Mouse (Mus musculus): ENCODE data around the gene Pik3cd.

The Pik3cd gene

DNA sequence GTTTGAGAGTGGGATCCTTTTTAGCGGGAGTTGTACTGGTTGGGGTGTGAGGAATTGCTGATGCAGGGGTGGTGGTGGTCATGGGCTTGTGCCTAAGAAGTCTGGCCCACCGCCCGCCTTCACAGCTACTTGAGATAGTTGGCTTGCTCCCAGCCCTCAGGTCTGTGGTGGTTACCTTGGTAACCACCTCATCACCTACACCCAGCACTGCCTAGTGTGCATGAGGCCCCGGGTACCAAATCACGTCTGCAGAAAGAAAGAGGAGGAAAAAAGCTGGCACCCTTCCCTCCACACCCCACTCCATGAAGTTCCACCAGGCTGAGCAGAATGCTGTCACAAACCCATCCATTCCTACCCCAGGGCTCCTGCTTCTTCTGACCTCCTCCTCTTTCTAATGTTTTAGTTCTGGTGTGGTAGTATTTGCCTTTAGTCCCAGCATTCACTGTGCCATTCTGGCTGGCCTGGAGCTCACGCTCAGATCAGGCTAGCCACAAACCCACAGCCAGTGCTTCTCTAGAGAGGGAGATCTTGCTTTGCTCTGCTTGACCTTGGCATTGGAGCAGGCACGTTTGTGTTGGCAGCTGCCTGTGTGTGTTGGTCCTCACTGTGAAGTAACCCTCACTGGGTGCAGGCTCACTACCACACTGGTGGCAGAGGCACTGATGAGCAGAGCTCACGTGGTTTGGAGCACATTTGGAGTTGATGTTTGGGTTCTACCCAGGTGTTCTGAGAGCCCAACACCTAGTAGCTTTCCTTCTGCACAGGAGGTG, 92.9 kb downstream of the Pik3cd start:
- DNase-seq (ENCODE audit: low read depth): no peak

DNA sequence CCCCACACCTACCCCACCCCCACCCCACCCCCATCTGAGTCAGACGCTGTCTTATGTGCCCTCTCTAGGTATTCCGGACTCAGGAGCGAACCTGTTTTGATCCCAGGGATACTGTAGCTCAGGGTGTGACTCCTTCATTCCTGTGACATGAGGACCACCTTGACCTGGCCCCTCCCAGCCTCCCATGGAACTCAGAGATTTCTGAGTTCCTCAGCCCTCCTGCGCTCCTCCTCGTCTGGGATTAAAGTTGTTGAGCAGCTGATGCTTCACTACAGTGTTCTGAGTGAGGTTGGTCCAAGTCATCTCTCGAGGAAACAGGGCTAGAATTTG, 94.1 kb downstream of the Pik3cd start:
- no peak for DNase-seq (ENCODE audit: low read depth)

DNA sequence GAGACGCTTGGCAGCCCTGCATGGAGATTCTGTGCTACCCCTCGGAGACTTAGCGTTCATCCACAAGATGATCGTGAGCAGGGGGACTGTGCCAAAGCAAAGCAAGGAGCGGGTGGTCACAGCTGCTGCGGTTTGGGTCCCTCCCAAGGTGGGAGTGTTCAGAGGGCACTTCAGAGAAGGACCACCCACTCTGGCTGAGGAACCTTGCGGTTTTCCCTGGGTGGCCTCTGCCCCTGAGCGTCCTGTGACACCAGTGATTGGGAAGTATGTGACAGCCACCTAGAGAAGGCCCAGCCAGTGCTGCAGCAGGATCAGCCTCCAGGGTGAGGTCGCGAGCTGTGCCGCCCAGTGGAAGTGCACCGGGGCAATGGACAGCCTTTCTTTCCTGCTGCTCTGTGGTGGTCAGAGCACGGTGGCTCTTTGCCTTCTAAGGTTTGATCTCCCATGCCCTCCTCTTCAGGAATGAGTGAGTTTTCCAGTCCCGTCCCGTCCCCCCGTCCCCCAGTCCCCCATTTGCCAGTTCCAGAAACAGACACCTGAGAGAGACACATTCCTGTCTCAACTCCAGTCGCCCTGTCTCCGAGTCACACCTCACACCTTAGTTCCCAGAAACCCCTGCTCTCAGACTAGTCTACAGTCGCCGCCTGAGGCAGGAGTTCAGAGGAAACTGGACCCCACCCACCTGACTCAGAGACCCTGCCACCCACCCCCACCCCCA, 94.6 kb downstream of the Pik3cd start:
- no peak for DNase-seq (ENCODE audit: low read depth)

DNA sequence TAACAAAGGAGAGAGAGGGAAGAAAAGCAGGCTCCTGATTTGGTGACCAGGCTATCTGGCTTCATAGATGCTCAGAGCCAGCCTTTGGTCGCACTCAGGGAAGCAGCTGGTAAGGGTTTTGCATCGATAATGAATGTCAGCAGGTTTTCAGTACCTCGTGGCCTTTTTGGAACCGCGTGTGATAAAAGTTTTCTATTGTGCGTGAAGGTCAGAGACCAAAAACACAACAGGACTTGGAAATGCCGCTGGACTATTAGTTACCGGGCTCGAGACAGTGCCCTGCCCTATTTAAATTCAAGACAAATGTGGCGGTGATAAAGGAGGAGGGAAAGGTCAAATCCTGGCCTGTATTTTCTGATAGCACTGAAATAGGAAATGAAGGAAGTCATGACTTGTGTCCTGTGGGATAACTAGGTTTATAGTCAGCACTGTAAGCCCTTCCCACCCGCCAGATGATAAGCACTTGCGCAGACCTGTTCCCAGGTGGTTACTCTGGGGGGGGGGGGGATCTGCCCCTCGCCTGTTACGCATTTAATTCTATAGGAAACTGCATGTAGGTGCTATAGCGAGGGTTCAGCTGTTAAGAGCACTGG, 95.5 kb downstream of the Pik3cd start:
- no peak for DNase-seq (ENCODE audit: low read depth)

DNA sequence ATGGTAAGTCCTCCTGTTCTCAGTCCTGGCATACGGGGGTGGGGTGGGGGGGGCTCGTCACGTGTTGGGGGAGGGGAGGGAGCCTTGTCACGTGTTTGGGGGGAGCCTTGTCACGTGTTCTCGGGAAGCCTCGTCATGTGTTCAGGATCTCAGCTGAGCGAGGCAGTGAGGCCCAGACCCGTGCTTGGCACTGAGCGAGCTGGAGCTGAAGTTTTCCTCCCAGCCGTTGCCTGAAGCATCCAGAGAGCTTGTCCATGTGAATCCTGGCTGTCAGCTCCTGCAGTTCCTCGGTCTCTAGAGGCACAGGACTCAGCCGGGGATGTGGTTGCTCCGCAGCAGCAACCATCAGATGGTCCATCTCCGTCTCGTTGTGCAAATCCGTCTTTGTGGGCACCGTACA, 96.3 kb downstream of the Pik3cd start:
- DNase-seq (ENCODE audit: low read depth): no peak

DNA sequence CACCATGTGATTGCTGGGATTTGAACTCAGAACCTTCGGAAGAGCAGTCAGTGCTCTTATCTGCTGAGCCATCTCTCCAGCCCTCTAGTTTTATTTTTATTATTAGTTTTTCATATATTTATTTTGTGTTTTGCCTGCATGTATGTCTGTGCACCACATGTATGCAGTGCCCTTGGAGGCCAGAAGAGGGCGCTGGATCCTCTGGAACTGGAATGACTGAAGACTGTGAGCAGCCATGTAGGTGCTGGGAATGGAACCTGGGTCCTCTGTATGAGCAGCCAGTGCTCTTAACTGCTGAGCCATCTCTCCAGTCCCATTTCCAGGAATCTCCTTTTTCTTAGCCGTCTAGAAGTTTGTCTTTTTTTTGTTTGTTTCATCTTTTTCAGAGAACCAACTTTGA, 97.9 kb downstream of the Pik3cd start:
- DNase-seq (ENCODE audit: low read depth): peak; percentile 38

DNA sequence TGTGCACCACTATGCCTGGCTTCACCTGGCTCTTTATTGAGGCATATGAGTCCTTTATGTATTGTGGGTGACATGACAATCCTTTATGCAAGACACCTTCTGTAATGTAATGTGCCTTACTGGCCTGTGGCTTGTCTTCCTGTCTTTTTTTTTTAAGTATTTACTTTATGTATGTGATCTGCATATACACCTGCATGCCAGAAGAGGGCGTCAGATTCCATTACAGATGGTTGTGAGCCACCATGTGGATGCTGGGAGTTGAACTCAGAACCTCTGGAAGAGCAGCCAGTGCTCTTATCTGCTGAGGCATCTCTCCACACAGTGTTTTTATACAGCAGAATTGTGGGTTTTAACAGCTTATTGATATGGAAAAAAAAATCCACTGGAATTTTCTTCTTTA, 98.5 kb downstream of the Pik3cd start:
- DNase-seq (ENCODE audit: low read depth): no peak

DNA sequence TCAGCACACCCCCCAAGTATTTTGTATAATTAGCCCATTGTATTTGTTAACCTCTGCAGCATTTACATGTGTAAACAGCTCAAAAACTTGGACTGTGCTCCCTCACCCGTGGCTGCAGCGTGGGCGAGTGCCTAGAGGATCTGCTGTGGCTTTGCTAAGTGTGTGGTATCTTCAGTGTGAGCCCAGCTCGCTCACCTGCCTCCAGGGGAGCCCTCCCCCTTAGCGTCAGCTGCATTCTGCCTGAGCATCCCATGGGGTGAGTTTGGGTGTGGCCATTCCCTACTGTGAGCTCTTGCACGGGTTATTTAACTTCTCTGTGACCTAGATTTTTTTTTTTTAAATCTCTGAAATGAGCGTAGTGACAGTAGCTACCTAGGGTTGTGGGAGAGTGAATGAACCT, 100.1 kb downstream of the Pik3cd start:
- no peak for DNase-seq (ENCODE audit: low read depth)

DNA sequence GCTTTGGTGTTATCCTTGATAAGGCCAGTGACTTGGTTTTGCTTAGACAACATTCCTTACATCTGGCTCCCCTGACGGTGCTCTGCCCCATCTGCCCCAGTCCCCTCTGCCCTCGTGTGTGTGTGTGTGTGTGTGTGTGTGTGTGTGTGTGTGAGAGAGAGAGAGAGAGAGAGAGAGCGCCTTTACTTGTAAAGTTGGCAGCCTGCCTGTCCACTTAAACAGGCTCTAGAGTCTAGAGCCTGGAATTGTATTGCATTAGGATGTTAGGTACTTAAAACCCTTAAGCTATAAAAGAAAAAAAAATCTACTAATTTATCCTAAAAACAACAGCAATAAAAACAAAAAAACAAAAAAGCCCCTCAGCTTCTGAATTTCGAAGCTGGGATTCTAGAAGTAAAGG, 100.9 kb downstream of the Pik3cd start:
- no peak for DNase-seq (ENCODE audit: low read depth)

DNA sequence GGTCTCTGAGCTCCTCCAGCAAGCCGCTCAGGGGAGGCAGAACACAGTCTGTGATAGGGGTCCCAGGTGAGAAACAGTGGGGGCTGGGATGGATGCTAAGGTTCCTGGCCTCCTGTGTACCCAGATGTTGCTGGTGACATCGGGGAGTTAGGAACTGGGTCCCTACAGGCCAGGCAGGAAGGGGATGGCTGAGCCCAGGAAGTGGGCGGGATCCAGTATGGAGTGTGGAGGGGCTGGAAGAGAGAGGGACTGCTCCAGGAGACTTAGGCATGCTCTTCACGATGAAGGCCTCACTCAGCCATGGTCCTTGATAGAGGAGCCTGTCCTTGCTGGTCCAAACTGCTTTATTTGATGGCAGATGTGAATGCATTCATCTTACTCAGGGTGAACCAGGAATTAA, 102.2 kb downstream of the Pik3cd start:
- no peak for DNase-seq (ENCODE audit: low read depth)

DNA sequence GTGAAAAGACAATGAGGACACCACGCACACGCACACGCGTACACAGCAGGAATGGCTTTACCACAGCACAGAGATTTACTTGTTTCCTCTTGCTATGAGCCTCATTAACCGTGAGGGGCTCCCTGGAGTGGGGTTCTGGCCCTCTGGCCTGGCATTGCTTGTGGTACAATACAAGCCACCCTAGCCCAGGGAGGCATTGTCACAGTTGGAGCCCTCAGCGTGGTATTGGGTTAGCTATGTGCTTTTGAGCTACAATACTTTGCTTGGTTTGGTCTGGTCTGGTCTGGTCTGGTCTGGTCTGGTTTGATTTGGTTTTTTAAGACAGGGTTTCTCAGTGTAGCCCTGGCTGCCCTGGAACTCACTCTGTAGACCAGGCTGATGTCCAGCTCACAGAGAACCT, 102.8 kb downstream of the Pik3cd start:
- DNase-seq (ENCODE audit: low read depth): no peak

Measured in induced T-regulatory cell, adult 2 months (primary cell).